Mouse (Mus musculus) kidney, adult 2 months (tissue): ENCODE results near the gene Luzp1.

Experiments used
- CTCF ChIP-seq: fragments of 200-500 bp; conservative IDR thresholded peaks from 2 replicates; pipeline ENCODE4 v1.5.1; 2011; ENCODE audit warnings: low read depth, mild to moderate bottlenecking, control low read depth, low read length, moderate library complexity, mixed read lengths; ENCODE audit not compliant: insufficient read depth, insufficient read length
- POLR2A ChIP-seq: fragments of 200-500 bp; IDR thresholded peaks from one replicate; pipeline ENCODE4 v1.6.1; 2011; ENCODE audit warnings: low read depth, low read length, control low read depth

GRCm38 (mm10) chr4:136468553-136469327 is 821 bp upstream of the Luzp1 start:
- TF ChIP-seq POLR2A (no peak), CTCF (no peak)
